Mouse (Mus musculus) urinary bladder, postnatal 10 days (tissue): ENCODE measurements around the gene BC052040.

Experiments
- DNase-seq: peaks from one replicate; pipeline ENCODE4 v3.0.0; 2022; ENCODE audit warnings: low spot score

Gene BC052040

GRCm38 (mm10) chr2:115769597-115770305 lies 188.2 kb downstream of the BC052040 start:
- no peak for DNase-seq

GRCm38 (mm10) chr2:115772709-115773108 lies 191.2 kb downstream of the BC052040 start:
- no peak for DNase-seq

GRCm38 (mm10) chr2:115774153-115774908 lies 192.8 kb downstream of the BC052040 start:
- DNase-seq = no peak

GRCm38 (mm10) chr2:115775488-115776217 lies 194.1 kb downstream of the BC052040 start:
- DNase-seq = no peak

GRCm38 (mm10) chr2:115776924-115777860 lies 195.7 kb downstream of the BC052040 start:
- DNase-seq = no peak

- DNase-seq = no peak
These were observed 199.1 kb downstream of the BC052040 start for GRCm38 (mm10) chr2:115780546-115781011.

GRCm38 (mm10) chr2:115785687-115786086 lies 204.2 kb downstream of the BC052040 start:
- no peak for DNase-seq

GRCm38 (mm10) chr2:115798839-115799238 lies 217.3 kb downstream of the BC052040 start:
- DNase-seq = no peak

- DNase-seq = no peak
These were observed 226.9 kb downstream of the BC052040 start for GRCm38 (mm10) chr2:115808376-115808775.

GRCm38 (mm10) chr2:115813316-115813715 lies 231.8 kb downstream of the BC052040 start:
- DNase-seq = no peak

- no peak for DNase-seq
These were observed 232.2 kb downstream of the BC052040 start for GRCm38 (mm10) chr2:115813721-115814120.

GRCm38 (mm10) chr2:115817959-115818358 lies 236.4 kb downstream of the BC052040 start:
- DNase-seq = no peak

- DNase-seq = no peak
These were observed 240.8 kb downstream of the BC052040 start for GRCm38 (mm10) chr2:115822361-115822760.
